Mouse (Mus musculus): Measurements from ENCODE around the gene Olfr313. TPM values are rescaled to one million over a fixed set of nuclear protein-coding genes. Genes with fewer than 3 reads are reported as not detected.

Olfr313 gene
- polyA plus RNA-seq, 1 experiment = not detected

GRCm38 (mm10) chr11:58790053-58790452 lies 24.7 kb upstream of the Olfr313 start:
- peaks cover 28% of the 10 kb centered on the region for H3K4me1 ChIP-seq (replicated peaks; ENCODE audit: control insufficient read depth, insufficient read depth, low read length)
- no peak for DNase-seq
- TF ChIP-seq CTCF (IDR thresholded peaks at IDR 0.05; ENCODE audit: borderline replicate concordance, control insufficient read depth, extremely low read depth, insufficient read depth, low read length, poor library complexity) (no peak), POLR2A (IDR thresholded peaks at IDR 0.05; ENCODE audit: control insufficient read depth, extremely low read depth, insufficient read depth, low read length, poor library complexity) (no peak)
- no peak overlapping the region for H3K4me3 ChIP-seq (ENCODE audit: control insufficient read depth, insufficient read depth, low read length)
- no peaks in the 10 kb centered on the region for H3K36me3 ChIP-seq (ENCODE audit: control insufficient read depth, insufficient read depth, low read length)
- H3K27ac ChIP-seq (ENCODE audit: control insufficient read depth, insufficient read depth, low read length) = no peak overlapping the region
- no peaks in the 10 kb centered on the region for H3K27me3 ChIP-seq (ENCODE audit: control insufficient read depth, insufficient read depth, low read length)
- WGBS = 7% methylated on average over 2 of the region's 2 CpGs

- no peaks in the 10 kb centered on the region for H3K27me3 ChIP-seq (ENCODE audit: control insufficient read depth, insufficient read depth, low read length)
- no peaks in the 10 kb centered on the region for H3K36me3 ChIP-seq (ENCODE audit: control insufficient read depth, insufficient read depth, low read length)
- no peak overlapping the region for H3K27ac ChIP-seq (ENCODE audit: control insufficient read depth, insufficient read depth, low read length)
- peaks cover 28% of the 10 kb centered on the region for H3K4me1 ChIP-seq (replicated peaks; ENCODE audit: control insufficient read depth, insufficient read depth, low read length)
- DNase-seq = no peak
- WGBS = 58% methylated on average over 6 of the region's 6 CpGs
- TF ChIP-seq CTCF (IDR thresholded peaks at IDR 0.05; ENCODE audit: borderline replicate concordance, control insufficient read depth, extremely low read depth, insufficient read depth, low read length, poor library complexity) = no peak
- TF ChIP-seq POLR2A (IDR thresholded peaks at IDR 0.05; ENCODE audit: control insufficient read depth, extremely low read depth, insufficient read depth, low read length, poor library complexity) = no peak
- H3K4me3 ChIP-seq (ENCODE audit: control insufficient read depth, insufficient read depth, low read length) = no peak overlapping the region
Observed at GRCm38 (mm10) chr11:58790646-58791045, 24.2 kb upstream of the Olfr313 start.

GRCm38 (mm10) chr11:58795856-58796255 lies 18.9 kb upstream of the Olfr313 start:
- Histone ChIP-seq H3K4me3 (ENCODE audit: control insufficient read depth, insufficient read depth, low read length) (no peak overlapping the region), H3K27ac (ENCODE audit: control insufficient read depth, insufficient read depth, low read length) (no peak overlapping the region), H3K4me1 (replicated peaks; ENCODE audit: control insufficient read depth, insufficient read depth, low read length) (no peaks in the 10 kb centered on the region), H3K36me3 (ENCODE audit: control insufficient read depth, insufficient read depth, low read length) (no peaks in the 10 kb centered on the region), H3K27me3 (ENCODE audit: control insufficient read depth, insufficient read depth, low read length) (no peaks in the 10 kb centered on the region)
- DNase-seq = no peak
- 86% methylated on average over 2 of the region's 2 CpGs for WGBS
- TF ChIP-seq CTCF (IDR thresholded peaks at IDR 0.05; ENCODE audit: borderline replicate concordance, control insufficient read depth, extremely low read depth, insufficient read depth, low read length, poor library complexity) = no peak
- TF ChIP-seq POLR2A (IDR thresholded peaks at IDR 0.05; ENCODE audit: control insufficient read depth, extremely low read depth, insufficient read depth, low read length, poor library complexity) = no peak

GRCm38 (mm10) chr11:58796850-58797249 lies 17.9 kb upstream of the Olfr313 start:
- Histone ChIP-seq H3K27ac (ENCODE audit: control insufficient read depth, insufficient read depth, low read length) (no peak overlapping the region), H3K4me3 (ENCODE audit: control insufficient read depth, insufficient read depth, low read length) (no peak overlapping the region), H3K27me3 (ENCODE audit: control insufficient read depth, insufficient read depth, low read length) (no peaks in the 10 kb centered on the region), H3K4me1 (replicated peaks; ENCODE audit: control insufficient read depth, insufficient read depth, low read length) (peaks cover 4% of the 10 kb centered on the region), H3K36me3 (ENCODE audit: control insufficient read depth, insufficient read depth, low read length) (no peaks in the 10 kb centered on the region)
- no peak for TF ChIP-seq POLR2A (IDR thresholded peaks at IDR 0.05; ENCODE audit: control insufficient read depth, extremely low read depth, insufficient read depth, low read length, poor library complexity)
- no peak for TF ChIP-seq CTCF (IDR thresholded peaks at IDR 0.05; ENCODE audit: borderline replicate concordance, control insufficient read depth, extremely low read depth, insufficient read depth, low read length, poor library complexity)
- no peak for DNase-seq
- 90% methylated on average over 7 of the region's 7 CpGs for WGBS

GRCm38 (mm10) chr11:58799747-58800146 lies 15.1 kb upstream of the Olfr313 start:
- 66% methylated on average over 5 of the region's 5 CpGs for WGBS
- Histone ChIP-seq H3K4me1 (replicated peaks; ENCODE audit: control insufficient read depth, insufficient read depth, low read length) (peaks cover 12% of the 10 kb centered on the region), H3K4me3 (ENCODE audit: control insufficient read depth, insufficient read depth, low read length) (no peak overlapping the region), H3K27me3 (ENCODE audit: control insufficient read depth, insufficient read depth, low read length) (no peaks in the 10 kb centered on the region), H3K36me3 (ENCODE audit: control insufficient read depth, insufficient read depth, low read length) (no peaks in the 10 kb centered on the region), H3K27ac (ENCODE audit: control insufficient read depth, insufficient read depth, low read length) (no peak overlapping the region)
- no peak for TF ChIP-seq POLR2A (IDR thresholded peaks at IDR 0.05; ENCODE audit: control insufficient read depth, extremely low read depth, insufficient read depth, low read length, poor library complexity)
- DNase-seq = no peak

GRCm38 (mm10) chr11:58801558-58802228 lies 13.1 kb upstream of the Olfr313 start, which contains the start of gene Fam183b:
TSS of gene Fam183b (minus strand) at chr11:58801960.
- H3K4me1 ChIP-seq (replicated peaks; ENCODE audit: control insufficient read depth, insufficient read depth, low read length) = peaks cover 12% of the 10 kb centered on the region
- peak within 1 kb of the TSS; percentile 40 for H3K4me3 ChIP-seq (ENCODE audit: control insufficient read depth, insufficient read depth, low read length)
- no peak for TF ChIP-seq POLR2A (IDR thresholded peaks at IDR 0.05; ENCODE audit: control insufficient read depth, extremely low read depth, insufficient read depth, low read length, poor library complexity)
- TF ChIP-seq CTCF (IDR thresholded peaks at IDR 0.05; ENCODE audit: borderline replicate concordance, control insufficient read depth, extremely low read depth, insufficient read depth, low read length, poor library complexity) = no peak
- H3K36me3 ChIP-seq (ENCODE audit: control insufficient read depth, insufficient read depth, low read length) = no peaks in the 10 kb centered on the region
- WGBS = 44% methylated on average over 14 of the region's 14 CpGs
- no peak for DNase-seq
- H3K27ac ChIP-seq (ENCODE audit: control insufficient read depth, insufficient read depth, low read length) = no peak within 1 kb of the TSS
- H3K27me3 ChIP-seq (ENCODE audit: control insufficient read depth, insufficient read depth, low read length) = no peaks in the 10 kb centered on the region

- Histone ChIP-seq H3K4me3 (ENCODE audit: control insufficient read depth, insufficient read depth, low read length) (no peak overlapping the region), H3K27ac (ENCODE audit: control insufficient read depth, insufficient read depth, low read length) (no peak overlapping the region), H3K4me1 (replicated peaks; ENCODE audit: control insufficient read depth, insufficient read depth, low read length) (peaks cover 12% of the 10 kb centered on the region), H3K36me3 (ENCODE audit: control insufficient read depth, insufficient read depth, low read length) (no peaks in the 10 kb centered on the region), H3K27me3 (ENCODE audit: control insufficient read depth, insufficient read depth, low read length) (no peaks in the 10 kb centered on the region)
- 89% methylated on average over 4 of the region's 4 CpGs for WGBS
- DNase-seq = no peak
- TF ChIP-seq CTCF (IDR thresholded peaks at IDR 0.05; ENCODE audit: borderline replicate concordance, control insufficient read depth, extremely low read depth, insufficient read depth, low read length, poor library complexity) (no peak), POLR2A (IDR thresholded peaks at IDR 0.05; ENCODE audit: control insufficient read depth, extremely low read depth, insufficient read depth, low read length, poor library complexity) (no peak)
Observed at GRCm38 (mm10) chr11:58803871-58804270, 10.9 kb upstream of the Olfr313 start.
